Mouse (Mus musculus) midbrain, embryonic 10.5 days (tissue): ENCODE measurements at regions not wholly inside any gene's neighbourhood (a gene's known extent, or its start where the extent isn't known, plus 50 kb on each side); places are given as distances from the start of the nearest gene placed in this dataset.

Source experiments
- DNase-seq: peaks from one replicate; pipeline ENCODE4 v3.0.0-alpha.2; 2017; ENCODE audit warnings: low spot score
- H3K27ac ChIP-seq: fragments of 300-500 bp; sonication (generic); replicated peaks from 2 replicates; pipeline ENCODE4 v1.5.1; 2016; ENCODE audit warnings: mild to moderate bottlenecking
- H3K27me3 ChIP-seq: fragments of 300-500 bp; sonication (generic); 2 replicates; pipeline ENCODE4 v1.6.1; 2016; ENCODE audit warnings: low read depth, mild to moderate bottlenecking; ENCODE audit not compliant: poor library complexity, severe bottlenecking
- H3K36me3 ChIP-seq: fragments of 300-500 bp; sonication (generic); 2 replicates; pipeline ENCODE4 v1.6.1; 2016; ENCODE audit warnings: mild to moderate bottlenecking, moderate library complexity
- H3K4me1 ChIP-seq: fragments of 300-500 bp; sonication (generic); 2 replicates; pipeline ENCODE4 v1.6.1; 2016
- H3K4me3 ChIP-seq: fragments of 300-500 bp; sonication (generic); 2 replicates; pipeline ENCODE4 v1.5.1; 2016; ENCODE audit warnings: mild to moderate bottlenecking, moderate library complexity
- H3K9me3 ChIP-seq: fragments of 300-500 bp; sonication (generic); replicated peaks from 2 replicates; pipeline ENCODE4 v1.6.1; 2016; ENCODE audit warnings: mild to moderate bottlenecking
- WGBS: fragments of 180-500 bp; shearing (Covaris S2); methylation state at CpG from one replicate; pipeline ENCODE4 v1.1.7; 2016; 5-methylcytosine and 5-hydroxymethylcytosine counted together

- Histone ChIP-seq H3K4me3 (no peak overlapping the region), H3K27me3 (no peaks in the 10 kb centered on the region), H3K9me3 (no peaks in the 10 kb centered on the region), H3K27ac (no peak overlapping the region), H3K4me1 (no peaks in the 10 kb centered on the region), H3K36me3 (no peaks in the 10 kb centered on the region)
- 76% methylated on average over 5 of the region's 5 CpGs for WGBS
- no peak for DNase-seq
These were observed 265.6 kb upstream of the Fbxl7 start for GRCm38 (mm10) chr15:27160986-27161385.

- no peaks in the 10 kb centered on the region for H3K36me3 ChIP-seq
- no peak overlapping the region for H3K4me3 ChIP-seq
- no peaks in the 10 kb centered on the region for H3K4me1 ChIP-seq
- no peaks in the 10 kb centered on the region for H3K27me3 ChIP-seq
- DNase-seq, result no peak
- WGBS, result 98% methylated on average over 1 of the region's 1 CpGs
- no peaks in the 10 kb centered on the region for H3K9me3 ChIP-seq
- no peak overlapping the region for H3K27ac ChIP-seq
These were observed 272.1 kb upstream of the Fbxl7 start for GRCm38 (mm10) chr15:27167484-27167883.

- no peaks in the 10 kb centered on the region for H3K36me3 ChIP-seq
- H3K27ac ChIP-seq, result no peak overlapping the region
- H3K27me3 ChIP-seq, result no peaks in the 10 kb centered on the region
- H3K9me3 ChIP-seq, result no peaks in the 10 kb centered on the region
- H3K4me3 ChIP-seq, result no peak overlapping the region
- 87% methylated on average over 7 of the region's 7 CpGs for WGBS
- DNase-seq, result no peak
- no peaks in the 10 kb centered on the region for H3K4me1 ChIP-seq
These were observed 274.5 kb upstream of the Fbxl7 start for GRCm38 (mm10) chr15:27169846-27170245.

- H3K9me3 ChIP-seq, result no peaks in the 10 kb centered on the region
- WGBS, result 69% methylated on average over 5 of the region's 5 CpGs
- no peaks in the 10 kb centered on the region for H3K36me3 ChIP-seq
- no peak overlapping the region for H3K27ac ChIP-seq
- DNase-seq, result no peak
- no peak overlapping the region for H3K4me3 ChIP-seq
- H3K27me3 ChIP-seq, result no peaks in the 10 kb centered on the region
- peaks cover 7% of the 10 kb centered on the region; the same call in 1 of the 2 replicates for H3K4me1 ChIP-seq
These were observed 278.1 kb upstream of the Fbxl7 start for GRCm38 (mm10) chr15:27173506-27173905.

GRCm38 (mm10) chr15:27178084-27178935, 282.9 kb upstream of the Fbxl7 start:
- H3K4me1 ChIP-seq, result peaks cover 7% of the 10 kb centered on the region; the same call in 1 of the 2 replicates
- H3K36me3 ChIP-seq, result no peaks in the 10 kb centered on the region
- no peaks in the 10 kb centered on the region for H3K9me3 ChIP-seq
- H3K27ac ChIP-seq, result no peak overlapping the region
- no peak overlapping the region for H3K4me3 ChIP-seq
- WGBS, result 74% methylated on average over 13 of the region's 13 CpGs
- no peak for DNase-seq
- no peaks in the 10 kb centered on the region for H3K27me3 ChIP-seq

- Histone ChIP-seq H3K36me3 (no peaks in the 10 kb centered on the region), H3K27me3 (no peaks in the 10 kb centered on the region), H3K4me1 (no peaks in the 10 kb centered on the region), H3K4me3 (no peak overlapping the region), H3K27ac (no peak overlapping the region), H3K9me3 (no peaks in the 10 kb centered on the region)
- peak; percentile 36 for DNase-seq
- WGBS, result 57% methylated on average over 4 of the region's 4 CpGs
These were observed 276.8 kb upstream of the Ank start for GRCm38 (mm10) chr15:27189699-27190098.

DNA sequence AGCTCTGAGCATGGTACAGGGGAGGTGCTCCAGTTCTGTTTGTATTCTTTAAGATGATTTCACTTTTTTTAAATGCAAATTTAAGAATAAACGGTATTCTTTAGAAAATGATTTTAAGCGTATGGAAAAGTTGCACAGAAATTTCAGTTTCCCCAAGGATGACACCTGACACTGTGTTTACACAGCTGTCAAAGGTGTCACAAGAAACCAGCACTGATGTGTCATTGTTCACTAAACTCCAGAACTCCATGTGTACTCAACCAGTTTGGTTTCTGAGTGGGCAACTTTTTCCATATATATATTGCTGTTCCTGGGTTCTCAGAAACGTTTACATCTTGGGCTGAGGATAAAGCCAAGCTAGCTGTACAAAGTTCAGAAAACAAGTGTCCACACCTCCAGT, 265.0 kb upstream of the Ank start:
- 89% methylated on average over 3 of the region's 3 CpGs for WGBS
- no peaks in the 10 kb centered on the region for H3K27me3 ChIP-seq

GRCm38 (mm10) chr15:27204888-27205287, 261.6 kb upstream of the Ank start:
- Histone ChIP-seq H3K4me3 (no peak overlapping the region), H3K9me3 (no peaks in the 10 kb centered on the region), H3K27ac (no peak overlapping the region), H3K36me3 (no peaks in the 10 kb centered on the region), H3K4me1 (no peaks in the 10 kb centered on the region), H3K27me3 (no peaks in the 10 kb centered on the region)
- WGBS, result 74% methylated on average over 6 of the region's 6 CpGs
- no peak for DNase-seq

More for the DNA sequence above, 265.0 kb upstream of the Ank start:
- Histone ChIP-seq H3K27ac (no peak overlapping the region), H3K9me3 (no peaks in the 10 kb centered on the region), H3K36me3 (no peaks in the 10 kb centered on the region), H3K4me1 (no peaks in the 10 kb centered on the region), H3K4me3 (no peak overlapping the region)
- no peak for DNase-seq

GRCm38 (mm10) chr15:27207446-27207845, 259.0 kb upstream of the Ank start:
- no peak for DNase-seq
- Histone ChIP-seq H3K27ac (no peak overlapping the region), H3K27me3 (no peaks in the 10 kb centered on the region), H3K4me1 (no peaks in the 10 kb centered on the region), H3K4me3 (no peak overlapping the region), H3K36me3 (no peaks in the 10 kb centered on the region), H3K9me3 (no peaks in the 10 kb centered on the region)
- WGBS, result 94% methylated on average over 11 of the region's 11 CpGs

GRCm38 (mm10) chr15:27216387-27216786, 250.1 kb upstream of the Ank start:
- H3K4me3 ChIP-seq, result no peak overlapping the region
- no peaks in the 10 kb centered on the region for H3K9me3 ChIP-seq
- no peaks in the 10 kb centered on the region for H3K27me3 ChIP-seq
- DNase-seq, result no peak
- H3K27ac ChIP-seq, result no peak overlapping the region
- no peaks in the 10 kb centered on the region for H3K36me3 ChIP-seq
- no peaks in the 10 kb centered on the region for H3K4me1 ChIP-seq
- 78% methylated on average over 7 of the region's 7 CpGs for WGBS

DNA sequence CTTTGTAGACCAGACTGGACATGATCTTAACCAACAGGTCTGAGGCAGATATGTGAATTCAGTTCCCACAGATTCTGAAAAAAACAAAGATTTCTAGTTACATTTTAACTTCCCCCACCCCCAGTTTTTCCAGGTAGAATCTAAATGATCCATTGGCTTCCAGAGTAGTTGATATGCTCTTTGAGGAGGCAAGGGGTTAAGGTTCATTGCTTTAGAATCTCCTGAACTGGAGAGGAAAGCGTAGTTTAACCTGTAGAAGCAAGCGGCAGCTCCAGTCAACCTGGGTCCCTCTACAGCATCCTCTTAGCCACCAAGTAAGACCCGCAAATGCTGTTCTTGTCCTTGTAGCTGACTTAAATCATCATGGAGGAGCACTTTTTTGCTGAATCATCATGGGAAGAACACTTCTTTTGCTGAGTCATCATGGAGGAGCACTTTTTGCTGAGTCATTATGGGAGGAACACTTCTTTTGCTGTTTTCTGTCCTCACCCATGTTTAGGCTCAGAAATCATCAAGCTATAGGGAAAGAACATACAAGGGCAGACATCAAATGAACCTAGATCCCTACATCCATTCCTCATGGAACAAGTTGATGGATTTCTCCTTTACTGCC, 247.2 kb upstream of the Ank start:
- H3K27ac ChIP-seq, result no peak overlapping the region
- H3K4me1 ChIP-seq, result no peaks in the 10 kb centered on the region
- no peaks in the 10 kb centered on the region for H3K27me3 ChIP-seq
- no peaks in the 10 kb centered on the region for H3K9me3 ChIP-seq
- H3K4me3 ChIP-seq, result no peak overlapping the region
- DNase-seq, result no peak
- no peaks in the 10 kb centered on the region for H3K36me3 ChIP-seq
- WGBS, result 94% methylated on average over 3 of the region's 3 CpGs

DNA sequence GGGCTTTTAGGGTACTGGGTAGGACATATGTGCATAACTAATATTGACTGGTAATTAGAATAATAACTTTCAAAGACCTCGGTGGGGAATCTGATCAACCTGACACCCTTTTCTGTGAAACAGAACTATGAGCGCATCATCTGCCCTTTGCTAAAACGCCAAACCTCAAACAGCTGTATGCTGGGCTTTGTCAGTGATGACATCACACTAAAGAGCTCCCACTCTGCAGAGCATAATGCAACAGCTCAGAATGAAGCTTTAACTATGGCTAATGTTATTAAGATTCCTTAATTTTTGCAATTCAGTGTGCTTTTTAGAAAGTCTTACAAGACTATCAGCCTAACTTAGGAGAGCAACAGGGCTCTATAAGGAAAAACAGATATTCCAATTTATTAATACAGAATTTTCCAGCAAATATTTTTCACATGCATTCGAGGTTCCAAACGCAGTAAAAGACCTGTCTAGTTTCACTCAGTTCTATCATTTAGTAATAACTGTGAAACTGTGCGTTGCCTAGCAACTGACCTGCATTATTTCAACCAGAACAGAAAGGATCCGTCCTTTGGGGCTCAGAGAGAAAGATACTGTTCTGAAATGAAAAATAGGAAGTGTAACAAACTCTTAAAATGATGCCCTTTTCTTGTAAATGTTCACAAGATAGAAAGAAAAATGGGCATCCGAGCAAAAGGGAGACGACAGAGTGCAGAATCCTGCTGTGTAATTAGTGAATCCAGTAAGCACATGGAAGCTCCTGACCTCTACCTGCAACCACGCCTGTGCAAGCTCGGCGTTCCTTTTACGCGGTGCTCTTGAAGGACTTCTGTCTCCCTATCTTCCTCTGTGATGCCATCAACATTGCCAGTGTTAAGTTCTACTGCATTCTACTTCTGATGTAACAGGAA, 242.6 kb upstream of the Ank start:
- Histone ChIP-seq H3K4me1 (no peaks in the 10 kb centered on the region), H3K36me3 (no peaks in the 10 kb centered on the region), H3K4me3 (no peak overlapping the region), H3K27ac (no peak overlapping the region), H3K27me3 (no peaks in the 10 kb centered on the region), H3K9me3 (no peaks in the 10 kb centered on the region)
- no peak for DNase-seq
- WGBS, result 83% methylated on average over 14 of the region's 14 CpGs

DNA sequence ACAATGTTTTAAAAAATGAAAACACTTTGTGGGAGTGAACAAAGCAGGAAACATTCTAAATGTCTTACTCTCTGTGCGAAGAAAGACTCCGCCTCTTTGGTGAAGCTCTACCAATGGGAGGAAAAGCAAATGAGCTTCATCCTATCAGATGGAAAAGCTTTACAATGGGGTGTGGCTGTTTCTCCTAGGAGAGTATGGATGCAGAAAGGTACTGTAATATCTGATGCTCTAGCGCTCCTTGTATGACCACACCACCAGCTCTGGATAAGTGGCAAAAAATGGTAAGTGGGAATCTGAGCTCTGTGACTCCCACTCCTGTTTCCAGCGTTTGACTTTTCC, 242.0 kb upstream of the Ank start:
- Histone ChIP-seq H3K27me3 (no peaks in the 10 kb centered on the region), H3K36me3 (no peaks in the 10 kb centered on the region), H3K4me1 (no peaks in the 10 kb centered on the region), H3K27ac (no peak overlapping the region), H3K4me3 (no peak overlapping the region), H3K9me3 (no peaks in the 10 kb centered on the region)
- 91% methylated on average over 4 of the region's 4 CpGs for WGBS
- no peak for DNase-seq
